Mouse (Mus musculus) spleen, adult 2 months (tissue): ENCODE measurements around the gene Smyd3. TPM values are rescaled to one million over a fixed set of nuclear protein-coding genes. Genes with fewer than 3 reads are reported as not detected.
"Not testable (repeated sequence)": the region's sequence is repeated elsewhere in the genome, so short reads cannot be mapped to it uniquely, and the experiment has no call there.

Source experiments
- DNase-seq, 2 experiments: peaks; one replicate each; pipeline versions ENCODE4 v3.0.0 to v3.0.0-alpha.2; 2012 to 2021; ENCODE audit warnings: low spot score in 2 of 2, low read depth in 1 of 2
- H3K27ac ChIP-seq: fragments of 200-500 bp; 2 replicates; pipeline ENCODE4 v1.5.1; 2012; ENCODE audit warnings: low read length, inconsistent platforms; ENCODE audit not compliant: insufficient read depth
- H3K27me3 ChIP-seq: fragments of 200-500 bp; 2 replicates; pipeline ENCODE4 v1.6.1; 2012; ENCODE audit warnings: mild to moderate bottlenecking, moderate library complexity, low read length, inconsistent platforms; ENCODE audit not compliant: control insufficient read depth, insufficient read depth
- H3K36me3 ChIP-seq: fragments of 200-500 bp; 2 replicates; pipeline ENCODE4 v1.6.1; 2012; ENCODE audit warnings: mild to moderate bottlenecking, low read length, inconsistent platforms; ENCODE audit not compliant: control insufficient read depth, insufficient read depth
- H3K4me1 ChIP-seq: fragments of 200-500 bp; 2 replicates; pipeline ENCODE4 v1.6.1; 2011; ENCODE audit warnings: inconsistent platforms; ENCODE audit not compliant: control insufficient read depth, insufficient read depth, insufficient read length
- H3K4me3 ChIP-seq: fragments of 200-500 bp; 2 replicates; pipeline ENCODE4 v1.5.1; 2011; ENCODE audit warnings: mild to moderate bottlenecking, inconsistent platforms; ENCODE audit not compliant: insufficient read depth, insufficient read length; ENCODE audit errors: extremely low read depth
- CTCF ChIP-seq: fragments of 200-500 bp; IDR thresholded peaks from 2 replicates; pipeline ENCODE4 v1.5.1; 2011; ENCODE audit warnings: mild to moderate bottlenecking, inconsistent platforms; ENCODE audit not compliant: insufficient read depth, insufficient read length, insufficient replicate concordance; ENCODE audit errors: extremely low read depth
- POLR2A ChIP-seq: fragments of 200-500 bp; IDR thresholded peaks from 2 replicates; pipeline ENCODE4 v1.6.1; 2011; ENCODE audit warnings: low read depth, low read length, inconsistent platforms
- WGBS: fragments of 180-500 bp; shearing (Covaris S2); methylation state at CpG from one replicate; pipeline ENCODE4 v1.1.7; 2018; 5-methylcytosine and 5-hydroxymethylcytosine counted together
- polyA plus RNA-seq: library from polyadenylated mRNA; depleted of rRNA; stranded (reverse); fragments of >200 nt; gene quantifications from 2 replicates; pipeline ENCODE4 v1.2.3, GENCODE M21; 2012

The Smyd3 gene
- polyA plus RNA-seq, 1 experiment, result 3.6 TPM

DNA sequence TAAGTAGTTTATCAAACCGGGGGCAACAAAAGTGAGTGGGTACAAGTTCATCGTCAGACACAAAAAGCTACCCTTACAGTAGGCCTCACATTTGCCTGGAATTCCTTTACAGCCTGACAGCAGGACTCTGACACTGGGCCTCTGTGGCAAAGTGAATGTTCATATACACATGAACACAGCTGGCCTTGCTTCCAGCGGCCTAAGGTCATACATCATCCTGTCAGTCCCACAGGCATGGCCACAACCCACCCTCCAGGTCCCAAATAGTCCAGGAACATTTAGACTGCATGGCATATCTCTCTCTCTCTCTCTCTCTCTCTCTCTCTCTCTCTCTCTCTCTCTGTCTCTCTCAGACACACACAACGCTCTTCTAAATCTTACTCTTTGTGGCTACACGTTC is 208.4 kb downstream of the Smyd3 start:
- Histone ChIP-seq H3K36me3 (no peaks in the 10 kb centered on the region), H3K27ac (no peak overlapping the region), H3K4me1 (no peaks in the 10 kb centered on the region), H3K27me3 (no peaks in the 10 kb centered on the region), H3K4me3 (no peak overlapping the region)
- TF ChIP-seq CTCF (no peak), POLR2A (no peak)
- DNase-seq, result no peak
- 85% methylated on average over 5 of the region's 5 CpGs for WGBS

DNA sequence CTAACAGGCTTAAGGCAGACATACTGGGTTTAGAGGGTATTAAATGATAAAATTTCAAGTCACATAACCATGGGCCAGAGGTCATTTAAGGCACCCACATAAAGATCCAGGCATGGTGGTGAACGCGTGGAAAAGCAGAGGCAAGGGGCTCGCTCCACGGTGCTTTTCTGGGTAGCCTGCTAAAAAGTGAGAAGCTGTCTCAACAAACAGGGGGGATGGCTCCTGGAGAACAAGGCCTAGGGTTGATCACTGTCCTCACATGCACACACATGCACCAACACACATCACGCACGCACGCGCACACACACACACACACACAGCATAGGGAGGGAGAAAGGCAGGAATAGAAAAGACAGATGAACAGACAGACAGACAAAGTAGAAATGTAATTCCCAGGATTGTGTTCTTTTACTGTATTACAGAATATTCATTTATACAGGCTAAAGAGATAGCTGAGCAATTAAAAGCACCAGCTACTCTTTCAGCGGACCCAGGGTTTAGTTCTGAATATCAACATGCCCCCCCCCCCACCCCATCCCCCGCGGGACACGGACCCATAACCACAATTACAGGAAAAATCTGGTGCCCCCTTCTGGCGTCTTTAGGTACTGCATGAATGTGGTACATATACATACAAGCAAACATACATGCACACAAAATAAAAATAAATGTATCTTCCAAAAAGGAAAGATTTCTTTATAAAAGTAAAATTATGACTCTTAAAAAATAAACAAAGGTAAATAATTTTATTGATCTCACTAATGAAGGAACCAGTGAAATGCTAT is 215.2 kb downstream of the Smyd3 start:
- TF ChIP-seq CTCF, result no peak
- TF ChIP-seq POLR2A, result no peak
- Histone ChIP-seq H3K4me1 (no peaks in the 10 kb centered on the region), H3K27ac (no peak overlapping the region), H3K36me3 (no peaks in the 10 kb centered on the region), H3K4me3 (no peak overlapping the region), H3K27me3 (no peaks in the 10 kb centered on the region)
- WGBS, result 89% methylated on average over 13 of the region's 13 CpGs
- no peak for DNase-seq

DNA sequence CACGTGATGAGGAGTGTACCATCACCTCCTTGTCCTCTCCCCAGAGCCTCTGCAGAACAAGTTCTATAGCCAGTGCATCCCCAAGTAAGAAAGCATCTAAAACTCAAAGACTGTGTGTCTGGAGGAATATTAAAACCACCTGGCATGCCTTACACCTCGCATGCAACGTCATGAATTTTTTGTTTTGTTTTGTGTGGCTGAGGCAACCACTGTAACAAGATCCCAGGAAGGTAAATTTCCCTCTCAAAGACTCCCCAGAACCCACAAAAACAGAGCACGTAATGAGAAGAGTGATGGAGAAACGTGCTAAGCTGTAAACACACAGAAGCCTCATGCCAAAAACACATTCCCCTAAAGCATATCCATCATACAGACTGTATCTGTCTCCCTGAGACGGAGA is 222.2 kb downstream of the Smyd3 start:
- TF ChIP-seq CTCF (no peak), POLR2A (no peak)
- Histone ChIP-seq H3K4me1 (no peaks in the 10 kb centered on the region), H3K27me3 (no peaks in the 10 kb centered on the region), H3K27ac (no peak overlapping the region), H3K4me3 (no peak overlapping the region), H3K36me3 (no peaks in the 10 kb centered on the region)
- 91% methylated on average over 6 of the region's 6 CpGs for WGBS
- DNase-seq, result no peak

DNA sequence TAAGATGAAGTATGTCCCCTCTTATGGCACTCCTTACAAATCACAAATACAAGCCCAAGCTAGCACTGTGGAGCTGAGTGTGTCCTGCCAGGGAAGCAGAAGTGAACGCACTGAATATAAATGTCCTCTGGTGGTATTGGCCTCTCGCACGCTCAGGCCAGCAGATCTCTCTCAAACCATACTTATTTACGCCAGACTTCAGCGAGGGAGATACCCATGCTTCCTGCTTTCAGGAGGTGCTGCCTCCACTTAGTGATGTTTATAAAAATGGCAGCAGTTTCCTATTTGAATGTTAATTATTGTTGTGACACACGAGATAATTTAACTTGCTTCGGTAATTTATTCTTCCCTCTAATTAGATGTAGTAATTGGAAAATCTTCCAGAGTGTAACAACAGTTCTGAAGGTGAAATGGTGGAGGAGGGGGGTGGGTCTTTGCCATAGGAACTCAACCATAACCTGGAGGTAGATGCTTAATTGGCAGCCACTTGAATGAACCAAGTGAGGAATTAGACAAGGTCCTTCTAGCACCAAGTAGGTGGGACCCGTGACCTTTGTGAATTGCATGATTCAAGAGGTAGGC is 224.0 kb downstream of the Smyd3 start:
- Histone ChIP-seq H3K4me3 (no peak overlapping the region), H3K4me1 (no peaks in the 10 kb centered on the region), H3K36me3 (no peaks in the 10 kb centered on the region), H3K27me3 (no peaks in the 10 kb centered on the region), H3K27ac (no peak overlapping the region)
- DNase-seq, result no peak
- no peak for TF ChIP-seq POLR2A
- no peak for TF ChIP-seq CTCF
- WGBS, result 93% methylated on average over 8 of the region's 8 CpGs

DNA sequence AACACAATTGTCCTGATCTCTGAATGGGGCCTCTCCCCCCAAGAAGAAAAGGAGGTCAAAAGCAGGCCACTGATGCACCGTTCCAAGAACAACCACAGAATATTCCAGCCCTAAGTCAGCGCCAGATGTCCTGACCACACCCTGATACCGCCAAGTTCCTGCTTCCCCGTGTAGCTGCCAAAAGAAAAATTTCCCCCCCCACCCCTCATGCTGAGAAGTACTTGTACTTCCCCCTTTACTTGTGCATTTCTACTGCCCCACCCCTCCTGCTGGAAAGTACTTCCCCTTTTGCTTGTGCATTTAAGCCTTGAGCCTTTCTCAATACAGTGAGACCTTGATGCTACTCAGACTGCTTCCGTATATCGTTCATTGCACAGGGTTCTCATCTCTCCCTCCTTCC is 227.7 kb downstream of the Smyd3 start:
- H3K4me1 ChIP-seq, H3K27me3 ChIP-seq, H3K4me3 ChIP-seq, H3K27ac ChIP-seq, H3K36me3 ChIP-seq, DNase-seq: not testable (repeated sequence)
- 92% methylated on average over 6 of the region's 6 CpGs for WGBS

DNA sequence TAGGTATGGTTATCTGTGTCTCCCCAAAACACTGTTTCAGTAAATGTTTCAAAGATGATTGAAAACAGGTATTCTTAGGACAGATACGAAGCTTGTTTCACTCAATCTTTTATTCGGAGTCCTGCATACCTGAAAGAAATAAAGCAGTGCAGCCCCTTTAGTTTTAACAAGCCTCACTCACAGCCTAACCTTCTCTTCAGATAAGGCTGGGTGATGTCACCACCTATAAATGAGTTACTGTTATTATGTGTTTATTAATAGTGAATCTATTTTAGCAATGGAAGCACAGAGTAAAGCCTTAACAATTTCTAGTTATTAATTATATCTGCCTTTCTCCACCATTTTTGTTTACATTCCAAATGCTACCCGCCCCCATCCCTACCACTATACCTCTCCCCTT is 228.1 kb downstream of the Smyd3 start:
- TF ChIP-seq POLR2A, result no peak
- no peak for TF ChIP-seq CTCF
- H3K36me3 ChIP-seq, result no peaks in the 10 kb centered on the region
- H3K27me3 ChIP-seq, result no peaks in the 10 kb centered on the region
- H3K27ac ChIP-seq, result no peak overlapping the region
- H3K4me3 ChIP-seq, result no peak overlapping the region
- H3K4me1 ChIP-seq, result no peaks in the 10 kb centered on the region
- no peak for DNase-seq
- WGBS, result 99% methylated on average over 3 of the region's 3 CpGs

DNA sequence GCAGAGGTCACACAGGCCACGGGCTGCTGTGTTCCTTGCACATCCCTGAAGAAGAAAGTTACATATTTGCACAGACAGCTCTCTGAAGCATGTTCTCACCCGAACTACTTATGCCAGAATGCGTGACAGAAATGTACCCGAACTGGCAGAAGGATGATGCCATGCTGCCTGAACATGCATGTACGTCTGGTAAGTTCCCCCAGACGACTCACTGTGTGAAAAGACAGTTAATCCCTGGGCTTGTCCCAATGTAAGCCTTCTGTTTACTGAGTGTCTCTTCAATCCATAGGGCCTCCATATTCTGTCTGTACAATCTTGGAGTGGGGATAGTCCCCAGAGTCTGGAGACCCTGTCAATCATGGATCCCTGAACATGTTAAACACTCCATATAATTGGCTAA is 231.1 kb downstream of the Smyd3 start:
- no peak overlapping the region for H3K4me3 ChIP-seq
- H3K27ac ChIP-seq, result no peak overlapping the region
- DNase-seq, result no peak
- H3K27me3 ChIP-seq, result no peaks in the 10 kb centered on the region
- H3K36me3 ChIP-seq, result no peaks in the 10 kb centered on the region
- H3K4me1 ChIP-seq, result no peaks in the 10 kb centered on the region
- 91% methylated on average over 6 of the region's 6 CpGs for WGBS
- no peak for TF ChIP-seq POLR2A
- no peak for TF ChIP-seq CTCF
